Mouse (Mus musculus): ENCODE measurements at regions not wholly inside any gene's neighbourhood (a gene's known extent, or its start where the extent isn't known, plus 50 kb on each side); places are given as distances from the start of the nearest gene placed in this dataset.

- DNase-seq (ENCODE audit: low spot score in 2 of 2), result no peak
These were observed 1361.4 kb downstream of the Gsdmc2 start for GRCm38 (mm10) chr15:62483534-62483933.

- no peak for DNase-seq (ENCODE audit: low spot score in 2 of 2)
These were observed 1362.6 kb downstream of the Gsdmc2 start for GRCm38 (mm10) chr15:62482357-62482756.

- DNase-seq (ENCODE audit: low spot score in 2 of 2), result no peak
These were observed 1367.2 kb downstream of the Gsdmc2 start for GRCm38 (mm10) chr15:62477779-62478178.

- no peak for DNase-seq (ENCODE audit: low spot score in 2 of 2)
These were observed 1368.5 kb downstream of the Gsdmc2 start for GRCm38 (mm10) chr15:62476452-62476851.

- DNase-seq (ENCODE audit: low spot score in 2 of 2), result no peak
These were observed 1374.2 kb downstream of the Gsdmc2 start for GRCm38 (mm10) chr15:62470683-62471331.

- no peak for DNase-seq (ENCODE audit: low spot score in 2 of 2)
These were observed 1376.9 kb downstream of the Gsdmc2 start for GRCm38 (mm10) chr15:62468076-62468475.

GRCm38 (mm10) chr15:62466856-62467255 is 1378.1 kb downstream of the Gsdmc2 start:
- no peak for DNase-seq (ENCODE audit: low spot score in 2 of 2)

GRCm38 (mm10) chr15:62465026-62465839 is 1379.7 kb downstream of the Gsdmc2 start:
- DNase-seq (ENCODE audit: low spot score in 2 of 2), result no peak

GRCm38 (mm10) chr15:62462698-62463097 is 1382.3 kb downstream of the Gsdmc2 start:
- no peak for DNase-seq (ENCODE audit: low spot score in 2 of 2)

- no peak for DNase-seq (ENCODE audit: low spot score in 2 of 2)
These were observed 1383.5 kb downstream of the Gsdmc2 start for GRCm38 (mm10) chr15:62461398-62462051.

- no peak for DNase-seq (ENCODE audit: low spot score in 2 of 2)
These were observed 1384.3 kb downstream of the Gsdmc2 start for GRCm38 (mm10) chr15:62460724-62461123.

GRCm38 (mm10) chr15:62460026-62460607 is 1384.9 kb downstream of the Gsdmc2 start:
- DNase-seq (ENCODE audit: low spot score in 2 of 2), result no peak

- no peak for DNase-seq (ENCODE audit: low spot score in 2 of 2)
These were observed 1387.0 kb downstream of the Gsdmc2 start for GRCm38 (mm10) chr15:62457990-62458389.

- DNase-seq (ENCODE audit: low spot score in 2 of 2), result no peak
These were observed 1387.8 kb downstream of the Gsdmc2 start for GRCm38 (mm10) chr15:62457051-62457664.

- DNase-seq (ENCODE audit: low spot score in 2 of 2), result no peak
These were observed 1389.0 kb downstream of the Gsdmc2 start for GRCm38 (mm10) chr15:62456020-62456419.

- DNase-seq (ENCODE audit: low spot score in 2 of 2), result no peak
These were observed 1396.9 kb downstream of the Gsdmc2 start for GRCm38 (mm10) chr15:62448116-62448515.

- DNase-seq (ENCODE audit: low spot score in 2 of 2), result no peak
These were observed 1405.8 kb downstream of the Gsdmc2 start for GRCm38 (mm10) chr15:62439211-62439610.

- no peak for DNase-seq (ENCODE audit: low spot score in 2 of 2)
These were observed 1408.3 kb downstream of the Gsdmc2 start for GRCm38 (mm10) chr15:62436631-62437030.

GRCm38 (mm10) chr15:62435141-62435680 is 1409.8 kb downstream of the Gsdmc2 start:
- no peak for DNase-seq (ENCODE audit: low spot score in 2 of 2)

- no peak for DNase-seq (ENCODE audit: low spot score in 2 of 2)
These were observed 1412.2 kb downstream of the Gsdmc2 start for GRCm38 (mm10) chr15:62432742-62433245.

GRCm38 (mm10) chr15:62431150-62431678 is 1413.8 kb downstream of the Gsdmc2 start:
- peak in 1 of 2 experiments; percentile 11 for DNase-seq (ENCODE audit: low spot score in 2 of 2)

All from spleen, postnatal 14 days (tissue).